Mouse (Mus musculus) embryonic facial prominence, embryonic 15.5 days (tissue): ENCODE data around the gene Hdac10. TPM values are rescaled to one million over a fixed set of nuclear protein-coding genes. Genes with fewer than 3 reads are reported as not detected.

Source experiments
- ATAC-seq: fragments of 200-750 bp; cut with Nextera tagmentation; 2 replicates; pipeline ENCODE4 v1.8.0; 2017; ENCODE audit warnings: low read depth, moderate TSS enrichment; ENCODE audit not compliant: insufficient number of reproducible peaks, low FRiP score, low TSS enrichment
- H3K27ac ChIP-seq: fragments of 300-500 bp; sonication (generic); replicated peaks from 2 replicates; pipeline ENCODE4 v1.5.1; 2015; ENCODE audit warnings: mild to moderate bottlenecking, inconsistent platforms
- H3K27me3 ChIP-seq: fragments of 300-500 bp; sonication (generic); 2 replicates; pipeline ENCODE4 v1.6.1; 2015; ENCODE audit warnings: inconsistent platforms
- H3K36me3 ChIP-seq: fragments of 300-500 bp; sonication (generic); 2 replicates; pipeline ENCODE4 v1.6.1; 2015; ENCODE audit warnings: mild to moderate bottlenecking, inconsistent platforms
- H3K4me1 ChIP-seq: fragments of 300-500 bp; sonication (generic); 2 replicates; pipeline ENCODE4 v1.6.1; 2015; ENCODE audit warnings: inconsistent platforms
- H3K4me2 ChIP-seq: fragments of 300-500 bp; sonication (generic); replicated peaks from 2 replicates; pipeline ENCODE4 v1.6.1; 2015; ENCODE audit warnings: mild to moderate bottlenecking, inconsistent platforms
- H3K4me3 ChIP-seq: fragments of 300-500 bp; sonication (generic); replicated peaks from 2 replicates; pipeline ENCODE4 v1.5.1; 2015; ENCODE audit warnings: mild to moderate bottlenecking, inconsistent platforms
- H3K9ac ChIP-seq: fragments of 300-500 bp; sonication (generic); 2 replicates; pipeline ENCODE4 v1.6.1; 2015; ENCODE audit warnings: inconsistent platforms
- H3K9me3 ChIP-seq: fragments of 300-500 bp; sonication (generic); replicated peaks from 2 replicates; pipeline ENCODE4 v1.6.1; 2016; ENCODE audit warnings: inconsistent platforms
- WGBS: fragments of 180-500 bp; shearing (Covaris S2); methylation state at CpG from one replicate; pipeline ENCODE4 v1.1.7; 2015; 5-methylcytosine and 5-hydroxymethylcytosine counted together
- polyA plus RNA-seq: library from polyadenylated mRNA; unstranded; fragments of >200 nt; fragmentation: Nextera tagmentation; extraction: Ambion mirVana; gene quantifications from 2 replicates; pipeline ENCODE4 v1.2.1, GENCODE M21; 2015

Gene Hdac10
- polyA plus RNA-seq, 1 experiment from 2014 or later, result 25.7 TPM

DNA sequence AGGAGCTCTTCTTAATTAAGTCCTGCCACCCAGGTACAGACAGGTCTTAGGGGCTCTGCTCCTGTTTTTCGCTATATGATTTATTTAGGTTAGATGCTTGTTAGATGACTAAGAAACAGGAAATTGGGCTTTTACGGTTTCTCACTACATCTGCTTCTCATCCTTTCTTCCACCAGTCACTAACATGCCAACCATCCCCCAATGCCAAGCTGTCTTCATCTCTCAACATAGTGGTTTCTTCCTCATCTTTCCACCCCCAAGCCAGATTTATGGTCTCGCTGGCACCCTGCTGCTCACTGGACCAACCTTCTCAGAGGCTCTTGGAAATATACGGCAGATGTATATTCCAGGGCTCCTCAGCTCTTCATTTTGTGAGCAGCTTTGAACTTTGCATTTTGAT lies 37.8 kb downstream of the Hdac10 start:
- Histone ChIP-seq H3K27ac (no peak overlapping the region), H3K9me3 (no peaks in the 10 kb centered on the region), H3K4me3 (no peak overlapping the region), H3K27me3 (no peaks in the 10 kb centered on the region), H3K4me2 (peak overlapping the region; percentile 95), H3K9ac (no peak overlapping the region), H3K36me3 (peaks cover 46% of the 10 kb centered on the region), H3K4me1 (peaks cover 26% of the 10 kb centered on the region)
- WGBS, result 69% methylated on average over 4 of the region's 4 CpGs
- ATAC-seq, result no peak

DNA sequence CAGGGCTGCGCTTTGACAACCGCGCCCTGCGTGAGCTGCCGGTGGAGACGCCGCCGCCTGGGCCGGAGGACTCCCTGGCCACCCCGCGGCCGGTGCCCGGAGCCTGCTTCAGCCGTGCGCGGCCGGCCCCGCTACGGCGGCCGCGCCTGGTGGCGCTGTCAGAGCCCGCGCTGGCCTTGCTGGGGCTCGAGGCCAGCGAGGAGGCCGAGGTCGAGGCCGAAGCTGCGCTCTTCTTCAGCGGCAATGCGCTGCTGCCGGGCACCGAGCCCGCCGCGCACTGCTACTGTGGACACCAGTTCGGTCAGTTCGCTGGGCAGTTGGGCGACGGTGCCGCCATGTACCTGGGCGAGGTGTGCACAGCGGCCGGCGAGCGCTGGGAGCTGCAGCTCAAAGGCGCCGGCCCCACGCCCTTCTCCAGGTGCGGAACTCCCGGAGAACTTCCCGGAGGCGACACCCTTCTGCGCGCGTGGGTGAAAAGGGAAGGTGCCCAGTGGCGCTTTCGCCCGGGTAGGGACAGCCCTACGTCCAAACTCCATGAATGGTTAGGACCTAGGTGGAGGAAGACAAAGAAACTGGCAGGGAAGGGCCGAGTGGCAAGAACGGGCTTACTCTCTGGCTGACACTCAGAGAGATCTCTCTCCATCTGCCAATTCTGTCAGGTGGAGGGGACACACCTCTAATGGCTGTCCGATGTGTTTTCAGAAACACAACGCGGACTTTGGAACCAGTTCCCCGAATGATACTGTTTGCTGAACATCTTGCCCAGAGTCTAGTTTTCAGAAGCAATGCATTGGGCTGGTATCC lies 39.0 kb downstream of the Hdac10 start:
- H3K27ac ChIP-seq, result peak overlapping the region; percentile 71; the same call in 1 of the 2 replicates
- peaks cover 46% of the 10 kb centered on the region for H3K36me3 ChIP-seq
- peaks cover 26% of the 10 kb centered on the region for H3K4me1 ChIP-seq
- peak overlapping the region; percentile 88 for H3K9ac ChIP-seq
- no peaks in the 10 kb centered on the region for H3K9me3 ChIP-seq
- peak; percentile 25; the same call in 1 of the 2 replicates for ATAC-seq
- peak overlapping the region; percentile 95 for H3K4me2 ChIP-seq
- H3K4me3 ChIP-seq, result peak overlapping the region; percentile 75
- H3K27me3 ChIP-seq, result no peaks in the 10 kb centered on the region
- 2% methylated on average over 61 of the region's 68 CpGs for WGBS

DNA sequence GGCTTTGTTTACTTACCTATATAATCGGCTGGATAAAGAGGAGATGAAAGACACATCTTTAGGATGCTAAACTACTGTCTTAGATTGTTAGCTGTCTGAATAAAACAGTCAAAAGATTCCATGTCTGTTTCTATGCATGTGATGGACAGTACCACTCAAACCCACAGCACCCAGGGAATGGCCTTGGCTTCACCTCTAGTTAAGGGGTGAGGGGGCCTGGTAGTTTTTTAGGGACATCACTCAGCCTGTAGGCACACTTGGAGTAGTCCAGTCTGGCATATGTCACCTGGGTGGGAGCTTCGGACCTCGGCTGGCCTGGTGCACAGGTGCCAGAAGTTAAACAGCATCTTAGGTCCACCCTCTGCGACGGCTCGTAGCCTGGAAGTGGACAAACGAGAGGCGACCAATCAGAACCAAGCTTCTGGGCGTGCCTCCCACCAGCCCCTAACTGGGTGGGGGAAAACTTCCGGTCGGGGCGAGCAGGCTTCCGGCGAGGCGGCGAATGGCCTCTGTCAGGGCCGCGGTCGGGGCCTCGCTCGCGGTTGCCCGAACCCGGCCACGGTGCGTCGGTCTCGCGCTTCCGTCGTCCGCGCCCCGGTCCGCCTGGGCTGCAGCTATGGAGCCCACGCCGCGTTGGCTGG lies 39.8 kb downstream of the Hdac10 start, which contains the start of gene Selenoo:
Selenoo (plus strand) TSS at position 478 of the 641 bp plus-strand sequence.
- Histone ChIP-seq H3K9ac (peak within 1 kb of the TSS; percentile 88), H3K4me3 (peak within 1 kb of the TSS; percentile 75), H3K4me1 (peaks cover 26% of the 10 kb centered on the region), H3K4me2 (peak within 1 kb of the TSS; percentile 95), H3K9me3 (no peaks in the 10 kb centered on the region), H3K27me3 (no peaks in the 10 kb centered on the region), H3K27ac (peak within 1 kb of the TSS; percentile 71; the same call in 1 of the 2 replicates), H3K36me3 (peaks cover 46% of the 10 kb centered on the region)
- ATAC-seq, result peak; percentile 89
- WGBS, result 1% methylated on average over 38 of the region's 38 CpGs

DNA sequence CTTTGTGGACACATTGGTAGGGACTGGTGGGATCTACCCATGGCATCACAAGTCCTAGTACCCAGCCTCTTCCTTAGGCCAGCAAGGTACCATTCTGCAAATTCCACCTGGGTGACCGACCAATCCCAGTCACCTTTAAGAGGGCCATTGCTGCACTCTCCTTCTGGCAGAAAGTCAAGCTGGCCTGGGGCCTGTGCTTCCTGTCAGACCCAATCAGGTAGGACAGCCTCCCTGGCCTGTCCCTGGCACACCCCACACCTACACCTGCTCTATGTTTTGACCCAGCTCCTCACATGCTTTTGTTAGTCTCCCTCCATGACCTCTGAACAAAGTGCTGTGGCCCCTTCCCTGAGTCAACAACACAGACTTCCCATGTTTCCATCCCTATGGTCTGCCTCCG lies 43.7 kb downstream of the Hdac10 start:
- H3K27me3 ChIP-seq, result no peaks in the 10 kb centered on the region
- no peak overlapping the region for H3K4me3 ChIP-seq
- H3K36me3 ChIP-seq, result peaks cover 58% of the 10 kb centered on the region
- no peak for ATAC-seq
- no peaks in the 10 kb centered on the region for H3K9me3 ChIP-seq
- H3K4me2 ChIP-seq, result no peak overlapping the region
- H3K27ac ChIP-seq, result no peak overlapping the region
- WGBS, result 88% methylated on average over 2 of the region's 2 CpGs
- peaks cover 16% of the 10 kb centered on the region for H3K4me1 ChIP-seq
- no peak overlapping the region for H3K9ac ChIP-seq

DNA sequence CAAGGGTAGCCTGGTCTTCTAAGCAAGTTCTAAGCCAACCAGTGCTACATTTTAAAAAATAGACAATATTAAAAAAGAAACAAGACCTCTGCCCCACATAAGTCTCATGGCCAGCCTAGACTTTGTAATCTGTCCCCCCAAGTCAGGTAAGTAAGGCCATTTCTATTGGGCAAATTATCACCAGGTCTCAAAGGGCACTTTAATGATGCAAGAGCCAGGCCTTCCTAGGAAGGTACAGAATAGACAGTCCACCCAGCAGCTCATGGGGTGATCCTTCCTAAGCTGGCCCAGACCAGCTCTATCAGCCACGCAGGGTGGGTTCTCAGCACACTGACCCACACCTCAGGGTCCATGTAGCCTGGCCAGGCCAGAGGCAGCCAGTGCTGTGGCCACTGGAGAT lies 44.6 kb downstream of the Hdac10 start:
- WGBS, result 100% methylated on average over 1 of the region's 1 CpGs
- no peak overlapping the region for H3K9ac ChIP-seq
- H3K4me3 ChIP-seq, result no peak overlapping the region
- H3K27ac ChIP-seq, result no peak overlapping the region
- no peaks in the 10 kb centered on the region for H3K9me3 ChIP-seq
- H3K27me3 ChIP-seq, result no peaks in the 10 kb centered on the region
- H3K36me3 ChIP-seq, result peaks cover 58% of the 10 kb centered on the region
- no peak overlapping the region for H3K4me2 ChIP-seq
- H3K4me1 ChIP-seq, result peaks cover 11% of the 10 kb centered on the region
- no peak for ATAC-seq

DNA sequence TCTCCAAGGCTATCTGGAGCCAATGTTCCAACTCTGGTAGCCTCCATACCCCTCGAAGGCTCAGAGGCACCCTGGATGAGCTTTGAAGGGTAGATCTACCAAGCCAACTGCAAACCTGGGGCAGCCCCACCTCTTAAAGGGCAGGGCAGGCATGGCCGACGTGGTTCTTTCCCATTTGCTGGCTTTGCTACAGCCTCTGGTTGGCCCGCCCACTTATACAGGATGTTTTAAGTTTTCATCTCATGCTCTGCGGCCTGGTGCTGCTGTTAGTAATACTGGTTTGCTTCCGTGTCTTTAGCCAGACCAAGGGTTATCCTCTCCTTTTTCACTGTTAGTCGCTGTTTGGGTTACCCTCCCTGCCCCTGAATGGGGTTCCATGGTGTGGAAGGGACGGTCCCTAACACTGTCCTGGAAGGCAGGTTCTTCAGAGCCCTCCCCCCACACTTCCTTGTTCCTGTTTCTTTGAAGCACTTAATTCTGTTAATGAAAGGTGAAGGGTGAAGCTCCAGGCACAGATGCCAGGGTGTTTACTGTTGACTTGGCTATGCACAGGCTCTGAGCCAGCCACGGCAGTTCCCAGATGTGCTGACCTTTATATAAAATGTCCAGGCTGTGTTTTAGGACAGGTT lies 50.2 kb downstream of the Hdac10 start:
- ATAC-seq, result no peak
- Histone ChIP-seq H3K4me2 (peak overlapping the region; percentile 89), H3K9ac (no peak overlapping the region)

DNA sequence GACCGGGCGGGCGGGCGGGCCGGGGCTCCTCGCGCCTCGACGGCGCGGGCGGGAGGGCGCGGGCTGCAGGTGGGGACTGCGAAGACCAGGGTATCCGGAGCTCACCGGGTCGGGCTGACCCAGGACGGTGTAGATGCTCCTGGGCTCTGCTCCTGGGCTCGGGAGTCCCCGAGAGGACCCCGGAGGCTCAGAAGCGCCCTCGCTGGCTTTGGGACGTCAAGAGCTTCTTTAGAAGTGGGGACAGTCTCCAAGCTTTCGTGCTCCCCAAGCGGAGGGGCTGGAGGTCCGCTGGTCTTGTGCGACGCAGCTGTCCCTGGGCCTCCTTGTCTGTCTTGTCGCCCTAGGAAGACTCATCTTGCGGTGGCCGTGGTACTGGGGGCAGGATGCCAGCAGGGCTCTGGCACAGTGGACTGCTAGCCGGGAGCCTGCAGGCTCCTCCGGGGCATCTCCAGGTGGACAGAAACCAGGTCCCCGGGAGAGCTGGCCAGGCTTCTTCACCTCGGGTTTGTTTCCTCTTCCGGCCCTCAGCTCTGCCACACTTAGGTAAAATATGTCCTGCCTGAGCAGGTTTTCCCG lies 52.3 kb downstream of the Hdac10 start:
- 0% methylated on average over 38 of the region's 39 CpGs for WGBS
- ATAC-seq, result peak; percentile 49
- H3K27me3 ChIP-seq, result no peaks in the 10 kb centered on the region

More for the DNA sequence above, 50.2 kb downstream of the Hdac10 start:
- Histone ChIP-seq H3K27me3 (no peaks in the 10 kb centered on the region), H3K4me1 (peaks cover 40% of the 10 kb centered on the region), H3K27ac (0 out of 2 replicates have a peak overlapping the region, but pooled peaks have one; percentile 11), H3K36me3 (peaks cover 25% of the 10 kb centered on the region), H3K4me3 (no peak overlapping the region), H3K9me3 (no peaks in the 10 kb centered on the region)
- 50% methylated on average over 9 of the region's 9 CpGs for WGBS

DNA sequence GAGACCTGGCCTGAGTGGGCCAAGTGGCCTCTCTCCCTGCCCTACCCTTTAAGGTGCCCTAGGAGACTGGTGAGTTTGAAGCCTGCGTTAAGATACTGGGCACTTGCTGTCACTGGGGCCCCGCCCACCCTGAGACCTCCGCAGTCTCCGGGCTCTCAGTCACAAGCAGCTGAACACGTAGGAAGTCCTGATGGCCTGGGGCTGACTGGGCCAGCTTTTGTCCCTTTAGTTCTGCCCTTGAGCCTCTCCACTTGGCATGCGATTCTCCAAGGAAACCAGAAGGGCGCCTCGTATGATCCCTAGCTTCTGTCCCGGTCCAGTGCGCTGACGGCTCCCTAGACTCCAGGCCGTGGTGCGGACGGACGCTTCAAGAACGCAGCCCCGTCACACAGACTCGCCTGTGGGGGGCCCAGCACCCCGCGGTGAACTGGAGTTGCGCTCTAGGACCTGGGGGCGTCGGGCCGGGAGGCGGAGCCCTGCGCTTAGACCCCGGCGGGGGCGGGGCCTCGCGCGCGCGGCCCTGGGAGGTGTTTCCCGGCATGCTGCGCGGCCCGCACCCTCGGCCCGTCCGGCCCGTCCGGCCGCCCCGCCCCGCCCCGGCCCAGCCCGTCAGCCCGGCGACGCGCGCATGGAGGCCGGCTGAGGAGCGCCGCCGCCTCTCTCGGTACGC lies 52.9 kb downstream of the Hdac10 start:
- Histone ChIP-seq H3K36me3 (no peaks in the 10 kb centered on the region), H3K9ac (peak overlapping the region; percentile 93), H3K27me3 (no peaks in the 10 kb centered on the region), H3K4me2 (peak overlapping the region; percentile 89), H3K4me3 (peak overlapping the region; percentile 78), H3K4me1 (peaks cover 40% of the 10 kb centered on the region), H3K9me3 (no peaks in the 10 kb centered on the region), H3K27ac (peak overlapping the region; percentile 88)
- ATAC-seq, result peak; percentile 91
- under 1% methylated on average over 43 of the region's 59 CpGs for WGBS

More for the DNA sequence above, 52.3 kb downstream of the Hdac10 start:
- Histone ChIP-seq H3K9me3 (no peaks in the 10 kb centered on the region), H3K9ac (peak overlapping the region; percentile 93), H3K27ac (peak overlapping the region; percentile 88), H3K4me2 (peak overlapping the region; percentile 89), H3K36me3 (peaks cover 5% of the 10 kb centered on the region), H3K4me1 (peaks cover 40% of the 10 kb centered on the region), H3K4me3 (peak overlapping the region; percentile 78)

DNA sequence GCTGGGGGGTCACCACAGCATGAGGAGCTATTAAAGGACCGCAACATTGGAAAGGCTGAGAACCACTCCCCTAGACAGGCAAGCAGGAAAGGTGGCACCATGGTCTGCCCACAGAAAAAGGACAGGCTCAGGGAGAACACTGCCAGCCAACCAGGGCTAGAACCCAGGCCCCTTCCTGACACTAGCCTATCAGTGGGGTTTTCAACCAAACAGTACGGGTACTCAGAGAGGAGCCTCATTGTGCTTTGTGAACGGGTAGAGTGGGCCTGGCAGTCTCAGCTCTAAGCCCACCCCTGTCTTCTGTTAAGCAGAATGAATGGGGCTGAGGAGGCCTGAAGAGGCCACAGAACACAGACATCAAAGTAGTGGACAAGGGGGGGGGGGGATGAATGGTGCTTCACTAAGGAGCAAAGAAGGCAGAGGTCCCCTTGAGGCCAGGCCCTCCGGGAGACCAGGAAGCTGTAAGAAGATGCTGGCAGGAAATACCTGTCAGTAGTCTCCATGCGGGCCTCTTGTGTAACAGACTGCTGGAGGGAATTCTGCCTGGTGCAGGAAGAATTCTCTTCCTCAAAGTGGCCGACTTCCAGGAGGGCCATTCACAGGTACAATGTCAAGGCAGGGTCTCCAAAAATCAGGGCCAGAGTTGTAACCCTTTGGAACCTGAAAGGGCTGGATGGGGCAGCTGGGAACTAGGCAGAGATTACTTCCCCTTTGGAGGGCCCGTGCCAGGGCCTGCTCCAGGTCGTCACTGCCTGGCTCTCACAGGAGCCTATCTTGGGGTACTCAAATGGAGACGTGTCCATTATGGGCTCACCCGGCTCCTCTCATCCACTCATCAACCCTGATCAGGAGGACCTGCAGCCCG lies 53.7 kb downstream of the Hdac10 start, which contains the start of gene Trabd:
Trabd (plus strand) TSS at position 512 of the 865 bp plus-strand sequence.
- H3K27me3 ChIP-seq, result peaks cover 2% of the 10 kb centered on the region; the same call in 1 of the 2 replicates
- WGBS, result 22% methylated on average over 11 of the region's 11 CpGs
- peak within 1 kb of the TSS; percentile 88 for H3K27ac ChIP-seq
- peak within 1 kb of the TSS; percentile 93 for H3K9ac ChIP-seq
- peak within 1 kb of the TSS; percentile 89 for H3K4me2 ChIP-seq
- ATAC-seq, result no peak
- peak within 1 kb of the TSS; percentile 78 for H3K4me3 ChIP-seq
- H3K9me3 ChIP-seq, result no peaks in the 10 kb centered on the region
- H3K36me3 ChIP-seq, result no peaks in the 10 kb centered on the region
- peaks cover 40% of the 10 kb centered on the region for H3K4me1 ChIP-seq
